Mouse (Mus musculus) brown adipose tissue, adult 24 weeks (tissue): ENCODE results near the gene Hmox2. TPM values are rescaled to one million over a fixed set of nuclear protein-coding genes. Genes with fewer than 3 reads are reported as not detected.
A peak's percentile ranks its signal among the peaks of the same experiment; 100 is the strongest.
"Not testable (repeated sequence)": the region's sequence is repeated elsewhere in the genome, so short reads cannot be mapped to it uniquely, and the experiment has no call there.

Source experiments
- H3K27ac ChIP-seq: fragments of 200-500 bp; replicated peaks from 2 replicates; pipeline ENCODE4 v1.5.1; 2012; ENCODE audit warnings: low read depth, mild to moderate bottlenecking, low read length
- H3K4me1 ChIP-seq: fragments of 200-500 bp; 2 replicates; pipeline ENCODE4 v1.6.1; 2012; ENCODE audit warnings: low read length, mixed read lengths; ENCODE audit not compliant: control insufficient read depth, insufficient read depth, insufficient read length
- H3K4me3 ChIP-seq: fragments of 200-500 bp; 2 replicates; pipeline ENCODE4 v1.5.1; 2012; ENCODE audit warnings: low read depth, mild to moderate bottlenecking, low read length, moderate library complexity; ENCODE audit not compliant: insufficient read depth
- polyA plus RNA-seq: library from polyadenylated mRNA; stranded (reverse); fragments of >200 nt; gene quantifications from 2 replicates; pipeline ENCODE4 v1.2.4, GENCODE M21; 2012; ENCODE audit not compliant: missing spikeins, insufficient read depth, insufficient read length

Gene Hmox2
- 74.8 and 95.3 TPM in 2 replicates for polyA plus RNA-seq

DNA sequence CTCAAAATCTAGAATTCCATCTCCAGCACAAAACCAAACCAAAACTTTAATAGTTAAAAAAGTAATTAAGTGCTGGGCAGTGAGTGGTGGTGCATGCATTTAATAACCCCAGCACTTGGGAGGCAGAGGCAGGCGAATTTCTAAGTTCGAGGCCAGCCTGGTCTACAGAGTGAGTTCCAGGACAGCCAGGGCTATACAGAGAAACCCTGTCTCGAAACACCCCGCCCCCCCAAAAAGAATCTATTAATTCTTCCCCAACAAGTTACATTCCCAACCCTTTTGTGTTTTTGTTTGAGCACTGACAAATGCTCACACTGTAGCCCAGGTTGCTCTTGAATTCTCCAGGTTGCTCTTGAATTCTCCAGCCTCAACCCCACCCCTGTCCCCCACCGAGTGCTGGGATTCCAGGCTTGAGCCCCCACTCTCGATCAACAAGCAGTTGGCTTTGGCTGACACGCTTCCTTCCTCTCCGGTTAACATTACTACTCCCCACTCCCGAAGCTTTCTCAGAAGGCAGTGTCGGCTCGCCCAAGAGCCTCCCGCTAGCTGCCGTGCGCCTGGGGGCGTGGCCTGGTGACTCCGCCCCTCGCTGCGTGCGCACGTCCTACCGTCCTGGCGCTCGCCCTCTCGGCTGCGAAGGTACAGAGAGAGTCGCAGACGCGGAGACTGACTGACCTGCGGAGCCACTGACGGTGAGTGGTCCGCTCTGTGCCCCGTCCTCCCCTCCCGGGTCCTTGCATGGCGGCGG lies at the start of gene Hmox2:
Hmox2 (plus strand) TSS at position 582 of the 748 bp plus-strand sequence.
- H3K4me1 ChIP-seq, result peaks cover 11% of the 10 kb centered on the region
- peak within 1 kb of the TSS; percentile 88 for H3K4me3 ChIP-seq
- peak within 1 kb of the TSS; percentile 84 for H3K27ac ChIP-seq

DNA sequence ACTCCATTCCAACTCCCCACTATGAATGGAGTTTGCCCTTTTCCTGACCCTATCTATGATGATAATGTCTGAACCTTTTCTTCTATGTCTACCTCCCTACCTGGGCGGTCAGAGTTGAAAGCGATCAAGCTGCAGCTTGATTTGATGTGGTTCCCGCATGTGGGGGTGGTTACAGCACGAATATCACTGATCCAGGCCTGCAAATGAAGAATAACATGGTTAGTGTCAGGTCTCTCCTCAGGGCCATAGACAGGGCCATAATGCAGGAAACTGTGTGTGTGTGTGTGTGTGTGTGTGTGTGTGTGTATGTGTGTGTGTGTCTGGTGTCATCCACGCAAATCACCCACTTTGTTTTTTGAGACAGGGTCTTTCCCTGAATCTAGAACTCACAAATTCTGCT lies 49.3 kb upstream of the Hmox2 start:
- Histone ChIP-seq H3K4me3 (no peak overlapping the region), H3K27ac (no peak overlapping the region), H3K4me1 (peaks cover 3% of the 10 kb centered on the region; the same call in 1 of the 2 replicates)

DNA sequence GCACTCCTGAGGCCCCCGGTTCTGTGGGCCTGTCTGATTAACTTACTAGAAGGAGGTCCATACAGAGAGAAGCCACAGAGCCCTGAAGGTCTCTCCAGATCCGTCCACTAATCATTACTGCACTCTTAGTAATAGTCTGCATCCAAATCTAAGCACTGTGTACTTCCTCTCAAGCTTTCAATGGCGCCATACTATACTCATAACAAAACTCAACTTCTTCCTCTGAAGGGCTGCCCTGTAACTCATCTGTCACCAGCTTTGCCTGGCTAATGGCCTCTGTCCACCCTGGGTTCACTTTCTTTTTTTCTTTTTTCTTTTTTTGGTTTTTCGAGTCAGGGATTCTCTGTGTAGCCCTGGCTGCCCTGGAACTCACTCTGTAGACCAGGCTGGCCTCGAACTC lies 48.1 kb upstream of the Hmox2 start:
- H3K4me3 ChIP-seq, result no peak overlapping the region; the same call in 1 of the 2 replicates

DNA sequence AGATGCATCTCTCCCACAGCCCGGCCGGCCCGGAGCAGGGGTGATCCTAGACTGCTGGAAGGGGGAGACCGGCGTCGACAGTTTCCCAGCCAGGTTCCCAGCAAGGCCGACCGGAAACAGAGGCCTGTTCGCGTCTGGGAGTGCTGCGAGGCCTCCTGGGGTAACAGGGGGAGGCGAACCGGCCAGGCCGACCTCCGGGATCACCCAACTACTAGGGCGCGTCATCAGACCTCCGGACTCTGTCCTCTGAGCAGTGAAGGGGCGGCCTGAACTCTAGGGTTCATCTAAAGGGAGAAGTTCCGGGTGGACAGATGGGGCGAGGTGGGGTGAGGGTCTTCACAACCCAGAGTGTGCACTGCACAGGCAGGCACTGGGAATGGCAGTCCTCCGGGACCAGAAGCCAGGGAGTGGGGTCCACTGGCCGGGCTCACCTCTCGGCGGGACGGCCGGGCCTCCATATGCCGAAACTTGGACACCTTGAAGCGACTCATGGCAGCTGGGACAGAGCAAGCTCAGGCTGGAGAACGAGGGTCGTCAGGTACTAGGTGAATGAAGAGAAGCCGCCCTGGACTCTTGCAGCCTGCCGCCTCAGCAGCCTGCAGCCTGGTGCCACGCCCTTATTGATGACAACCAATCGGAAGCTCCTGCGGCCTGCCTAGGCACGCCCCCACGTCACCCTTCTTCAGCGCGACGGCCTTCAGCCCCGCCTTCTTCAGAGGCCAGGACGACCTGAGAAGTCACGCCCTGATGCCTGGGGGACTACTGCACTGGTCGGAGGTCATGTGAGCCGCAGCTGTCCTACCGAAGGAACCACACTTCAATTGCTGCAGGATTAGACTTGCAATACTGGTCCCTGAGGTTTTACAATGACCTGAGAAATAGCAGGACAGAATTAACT lies 46.8 kb upstream of the Hmox2 start, which contains the start of gene Coro7:
Coro7 (minus strand) TSS at position 657 of the 898 bp plus-strand sequence.
- H3K27ac ChIP-seq, result 0 out of 2 replicates have a peak within 1 kb of the TSS, but pooled peaks have one; percentile 18
- peaks cover 3% of the 10 kb centered on the region; the same call in 1 of the 2 replicates for H3K4me1 ChIP-seq
- peak within 1 kb of the TSS; percentile 71 for H3K4me3 ChIP-seq

More for the DNA sequence above, 48.1 kb upstream of the Hmox2 start:
- no peak overlapping the region for H3K27ac ChIP-seq
- H3K4me1 ChIP-seq, result peaks cover 3% of the 10 kb centered on the region; the same call in 1 of the 2 replicates

DNA sequence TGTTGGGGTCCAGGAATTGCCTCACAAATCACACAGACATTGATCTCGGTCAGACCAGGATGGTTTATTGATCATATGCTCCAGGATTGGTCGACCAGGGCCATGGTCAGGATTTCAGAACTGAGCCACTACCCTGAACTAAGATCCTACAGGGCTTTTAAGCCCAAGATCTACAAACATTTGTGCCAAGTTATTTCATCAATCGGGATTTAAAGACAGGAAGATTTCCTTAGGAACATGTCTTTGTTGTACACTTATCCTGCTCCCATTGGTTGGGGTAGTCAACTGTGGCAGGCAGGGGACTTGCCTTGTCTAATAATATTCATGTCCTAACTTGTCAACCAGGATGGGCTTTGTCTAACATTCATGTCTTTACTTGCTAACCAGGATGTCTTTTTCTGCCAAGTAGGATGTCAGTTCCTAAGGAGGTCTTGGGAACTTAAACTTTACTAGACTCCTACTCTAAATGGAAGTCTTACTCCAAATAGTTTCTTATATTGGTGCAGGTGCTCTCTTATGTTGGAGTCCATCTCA lies 45.2 kb upstream of the Hmox2 start:
- H3K4me3 ChIP-seq, H3K27ac ChIP-seq, H3K4me1 ChIP-seq: not testable (repeated sequence)

DNA sequence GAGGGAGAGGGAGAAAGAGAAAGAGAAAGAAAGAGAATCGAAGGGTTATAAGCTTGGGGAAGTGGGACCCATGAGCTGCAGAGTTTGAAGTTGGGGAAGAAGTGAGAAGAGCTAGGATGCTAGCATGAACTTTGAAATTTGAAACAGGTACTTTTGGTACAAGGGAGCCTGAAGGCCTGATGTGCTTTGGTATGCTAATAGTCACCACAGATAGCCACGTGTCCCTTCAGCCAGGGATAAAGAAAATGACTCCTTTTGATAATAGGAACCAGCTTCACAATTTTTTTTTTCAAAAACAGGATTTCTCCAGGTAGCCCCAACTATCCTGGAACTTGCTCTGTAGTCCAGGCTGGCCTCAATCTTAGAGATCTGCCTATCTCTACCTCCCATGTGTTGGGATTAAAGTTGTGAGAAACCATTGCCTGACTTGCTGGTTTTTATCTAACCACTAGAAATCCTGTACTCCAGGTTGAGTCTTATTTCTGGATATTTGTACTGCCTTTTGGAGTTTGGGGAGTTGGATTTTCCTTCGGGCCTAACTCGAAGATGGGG lies 43.5 kb upstream of the Hmox2 start:
- H3K4me1 ChIP-seq, result peaks cover 3% of the 10 kb centered on the region; the same call in 1 of the 2 replicates
- peak overlapping the region; percentile 94 for H3K27ac ChIP-seq
- H3K4me3 ChIP-seq, result peak overlapping the region; percentile 69

DNA sequence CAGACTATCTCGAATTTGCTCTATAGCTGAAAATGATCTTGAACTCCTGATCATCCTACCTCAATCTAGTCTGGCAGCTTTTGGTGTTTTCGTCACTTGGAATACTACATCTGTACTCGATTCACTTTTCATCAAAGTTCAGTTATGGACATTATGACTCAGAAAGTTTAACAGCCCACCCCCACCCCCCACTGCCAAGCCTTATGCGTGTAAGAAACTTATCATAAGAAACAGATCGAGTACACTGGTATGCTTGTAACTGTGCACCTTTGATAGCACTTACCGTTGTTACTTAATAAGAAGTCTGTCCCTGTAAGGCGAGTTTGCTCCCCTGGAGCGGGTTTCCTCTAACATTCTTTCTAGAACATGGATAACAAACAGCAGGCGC lies 43.0 kb upstream of the Hmox2 start:
- peak overlapping the region; percentile 94 for H3K27ac ChIP-seq
- H3K4me1 ChIP-seq, result peaks cover 3% of the 10 kb centered on the region; the same call in 1 of the 2 replicates
- peak overlapping the region; percentile 69 for H3K4me3 ChIP-seq

DNA sequence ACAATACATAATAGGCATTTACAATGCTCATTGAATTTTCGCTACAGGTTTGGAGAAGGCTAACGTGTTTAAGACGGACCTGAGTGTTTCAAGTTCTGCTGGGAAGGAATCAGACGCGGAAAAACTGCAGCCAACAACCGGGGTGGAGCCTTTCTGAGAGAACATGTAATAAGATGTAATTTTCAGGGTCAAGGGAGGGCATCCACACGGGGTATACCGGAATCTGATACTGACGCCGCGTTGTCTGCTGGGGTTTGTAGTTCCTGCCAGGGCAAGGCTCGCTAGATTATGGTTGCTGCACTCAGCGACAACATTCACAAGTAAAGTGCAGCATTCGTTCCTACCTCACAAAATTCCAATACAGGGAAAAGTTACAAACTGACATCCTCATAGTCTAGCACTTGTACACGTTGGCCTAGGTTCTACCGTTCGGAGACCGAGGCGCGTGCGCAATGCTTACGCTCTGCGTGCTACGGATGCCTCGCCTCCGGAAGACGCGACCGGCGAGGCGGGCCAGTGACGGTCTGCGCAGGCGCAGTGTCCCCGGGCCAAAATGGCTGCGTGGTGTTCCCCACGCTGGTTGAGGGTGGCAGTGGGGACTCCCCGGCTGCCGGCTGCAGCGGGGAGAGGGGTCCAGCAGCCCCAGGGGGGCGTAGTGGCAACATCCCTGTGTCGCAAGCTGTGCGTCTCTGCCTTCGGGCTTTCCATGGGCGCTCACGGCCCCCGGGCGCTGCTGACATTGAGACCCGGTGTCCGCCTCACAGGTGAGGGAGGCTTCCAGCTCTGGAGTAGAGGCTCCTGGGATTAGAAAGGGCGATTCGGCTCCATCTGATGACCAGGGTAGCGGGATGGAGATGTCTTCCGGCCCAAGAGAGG lies 42.3 kb upstream of the Hmox2 start:
- Histone ChIP-seq H3K27ac (peak overlapping the region; percentile 94), H3K4me3 (peak overlapping the region; percentile 69), H3K4me1 (peaks cover 1% of the 10 kb centered on the region; the same call in 1 of the 2 replicates)

DNA sequence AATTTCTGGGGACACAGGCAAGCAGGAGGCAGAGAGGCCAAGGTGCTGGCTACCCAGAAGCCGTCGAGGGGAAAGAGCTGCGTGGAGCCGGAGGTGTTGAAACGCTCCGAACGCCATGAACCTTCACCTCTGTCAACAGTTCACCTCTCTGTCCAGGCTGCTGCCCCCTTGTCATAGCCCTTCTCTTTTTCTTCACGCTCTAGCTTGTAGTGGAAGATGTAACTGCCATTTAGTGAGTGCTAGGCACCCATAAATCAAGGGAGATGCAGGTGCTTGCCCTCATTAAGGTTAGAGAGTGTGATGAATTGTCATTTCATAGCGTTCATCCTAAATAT lies 41.7 kb upstream of the Hmox2 start:
- H3K4me3 ChIP-seq, result peak overlapping the region; percentile 69
- H3K27ac ChIP-seq, result peak overlapping the region; percentile 68
- no peaks in the 10 kb centered on the region for H3K4me1 ChIP-seq

DNA sequence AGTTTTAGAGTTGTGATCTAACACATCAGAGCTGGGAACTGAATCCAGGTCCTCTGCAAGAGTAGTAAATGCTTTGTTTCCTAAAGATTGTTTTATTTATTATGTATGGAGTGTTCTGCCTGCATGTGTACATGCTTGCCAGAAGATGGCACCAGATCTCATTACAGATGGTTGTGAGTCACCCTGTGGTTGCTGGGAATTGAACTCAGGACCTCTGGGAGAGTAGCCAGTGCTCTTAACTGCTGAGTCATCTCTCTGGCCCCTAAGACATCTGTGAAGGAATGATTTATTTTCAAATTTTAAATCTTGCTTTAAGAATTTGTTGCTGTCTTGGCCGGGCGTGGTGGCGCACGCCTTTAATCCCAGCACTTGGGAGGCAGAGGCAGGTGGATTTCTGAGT lies 36.8 kb upstream of the Hmox2 start:
- H3K4me1 ChIP-seq, H3K4me3 ChIP-seq, H3K27ac ChIP-seq: not testable (repeated sequence)

DNA sequence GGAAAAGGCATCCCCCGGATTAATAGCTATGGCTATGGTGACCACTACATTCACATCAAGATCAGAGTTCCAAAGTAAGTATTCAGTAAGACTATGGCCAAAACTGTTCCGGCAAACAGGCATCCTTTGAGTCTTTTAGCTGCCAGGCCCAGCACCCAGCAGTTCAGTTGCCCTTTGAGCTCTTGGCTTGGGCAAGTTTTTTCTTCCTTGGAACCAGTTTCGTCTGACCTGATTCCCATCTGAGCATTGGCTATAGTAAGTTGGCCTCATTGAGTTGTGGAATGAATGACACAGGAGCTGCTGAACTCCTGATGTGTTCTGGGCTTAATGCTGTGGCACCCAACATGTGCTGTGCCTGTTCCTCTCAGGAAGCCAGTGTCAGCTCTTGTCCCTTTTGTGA lies 24.9 kb upstream of the Hmox2 start:
- H3K27ac ChIP-seq, result no peak overlapping the region
- H3K4me3 ChIP-seq, result no peak overlapping the region
- H3K4me1 ChIP-seq, result no peaks in the 10 kb centered on the region

DNA sequence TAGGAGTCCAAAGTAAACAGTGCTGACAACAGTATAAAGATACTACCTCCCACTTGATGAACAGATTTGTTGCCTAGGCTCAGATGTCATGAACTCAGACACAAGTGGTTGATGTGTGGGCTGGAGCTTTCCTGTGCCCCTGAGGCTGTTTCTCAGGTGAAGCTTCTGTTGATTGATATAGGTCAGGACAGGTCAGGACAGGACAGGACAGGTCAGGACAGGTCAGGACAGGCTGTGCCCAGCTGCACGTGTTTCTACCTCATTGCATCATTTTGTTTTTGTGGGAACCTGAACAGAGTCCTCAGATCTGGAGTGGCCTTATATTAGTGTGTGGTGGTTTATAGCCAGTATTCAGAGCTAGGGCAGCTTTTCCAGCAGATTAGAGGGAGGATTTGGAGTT lies 23.5 kb upstream of the Hmox2 start:
- H3K4me3 ChIP-seq, result no peak overlapping the region
- H3K27ac ChIP-seq, result no peak overlapping the region
- peaks cover 5% of the 10 kb centered on the region; the same call in 1 of the 2 replicates for H3K4me1 ChIP-seq

DNA sequence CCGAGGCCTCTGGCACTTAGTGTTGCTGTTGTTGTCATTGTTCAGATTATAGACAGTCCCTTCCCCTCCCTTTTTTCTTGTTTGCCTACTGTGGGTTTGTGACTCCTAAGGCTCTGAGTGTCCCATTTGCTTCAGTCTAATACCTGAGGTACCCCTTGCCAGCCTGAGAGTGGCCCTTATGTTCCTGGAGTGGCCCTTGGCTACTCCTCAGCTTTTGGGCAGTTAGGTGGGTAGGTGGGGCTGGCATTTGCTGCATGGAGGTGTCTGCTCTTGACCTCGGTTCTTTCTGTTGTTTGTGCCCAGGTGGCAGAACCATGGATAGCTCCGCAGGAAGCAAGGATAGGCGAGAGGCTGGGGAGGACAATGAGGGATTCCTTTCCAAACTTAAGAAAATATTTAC lies 20.6 kb upstream of the Hmox2 start:
- Histone ChIP-seq H3K4me3 (no peak overlapping the region), H3K27ac (no peak overlapping the region), H3K4me1 (peaks cover 6% of the 10 kb centered on the region; the same call in 1 of the 2 replicates)

DNA sequence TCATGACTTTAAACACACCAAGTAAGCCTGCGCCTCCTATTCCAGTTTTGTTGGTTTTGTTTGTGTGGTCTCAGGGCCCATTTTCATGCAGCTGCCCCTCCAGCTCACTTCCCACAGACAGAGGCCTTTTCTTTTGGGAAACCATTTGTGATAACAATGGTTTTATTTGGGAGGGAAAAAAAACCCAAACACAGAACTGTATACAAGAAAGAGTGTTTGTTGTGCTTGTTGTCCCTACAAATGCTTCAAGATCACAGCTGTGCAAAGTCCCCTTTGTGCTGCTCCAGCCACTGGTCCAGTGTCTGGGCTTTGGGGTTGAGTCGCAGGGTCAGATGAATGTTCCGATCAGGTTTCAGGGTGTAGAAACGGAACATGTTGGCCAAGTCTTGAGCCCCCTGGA lies 15.0 kb upstream of the Hmox2 start:
- Histone ChIP-seq H3K4me3 (no peak overlapping the region), H3K27ac (no peak overlapping the region), H3K4me1 (peaks cover 11% of the 10 kb centered on the region; the same call in 1 of the 2 replicates)
